Mouse (Mus musculus) neural tube, postnatal 0 days (tissue): Measurements from ENCODE around the gene Anp32b. TPM values are rescaled to one million over a fixed set of nuclear protein-coding genes. Genes with fewer than 3 reads are reported as not detected.

Source experiments
- polyA plus RNA-seq: library from polyadenylated mRNA; unstranded; fragments of >200 nt; fragmentation: Nextera tagmentation; extraction: Ambion mirVana; gene quantifications from 2 replicates; pipeline ENCODE4 v1.2.1, GENCODE M21; 2015

Gene Anp32b
- 61.6 and 68.4 TPM in 2 replicates for polyA plus RNA-seq

GRCm38 (mm10) chr4:46450519-46451131, at the start of gene Anp32b:
TSS of gene Anp32b (plus strand) at chr4:46450902.

GRCm38 (mm10) chr4:46413406-46413805, 37.3 kb upstream of the Anp32b start, which contains the start of gene Hemgn:
TSS of gene Hemgn (minus strand) at chr4:46413506.

GRCm38 (mm10) chr4:46489028-46489925, 38.6 kb downstream of the Anp32b start, which contains the start of gene Nans:
TSS of gene Nans (plus strand) at chr4:46489248.

Other genes with a start within 250 kb of the Anp32b start
- 0.05 TPM in 1 of 2 replicates, not detected in the other for gene Foxe1, start 107.3 kb upstream of the Anp32b start, polyA plus RNA-seq
- 6.9 and 7.5 TPM in 2 replicates for gene Trmo, start 61.5 kb upstream of the Anp32b start, polyA plus RNA-seq
- gene Hemgn, start 37.4 kb upstream of the Anp32b start, polyA plus RNA-seq: not detected in 2 replicates
- gene Nans, start 38.3 kb downstream of the Anp32b start, polyA plus RNA-seq: 55.9 and 60.8 TPM in 2 replicates
- 2.2 and 2.4 TPM in 2 replicates for gene Trim14, start 85.2 kb downstream of the Anp32b start, polyA plus RNA-seq
- 8.5 and 9.1 TPM in 2 replicates for gene Coro2a, start 151.3 kb downstream of the Anp32b start, polyA plus RNA-seq
- 0.70 and 0.85 TPM in 2 replicates for gene Tbc1d2, start 199.3 kb downstream of the Anp32b start, polyA plus RNA-seq